Mouse (Mus musculus): ENCODE results near the gene Fgfr2.

Gene Fgfr2

DNA sequence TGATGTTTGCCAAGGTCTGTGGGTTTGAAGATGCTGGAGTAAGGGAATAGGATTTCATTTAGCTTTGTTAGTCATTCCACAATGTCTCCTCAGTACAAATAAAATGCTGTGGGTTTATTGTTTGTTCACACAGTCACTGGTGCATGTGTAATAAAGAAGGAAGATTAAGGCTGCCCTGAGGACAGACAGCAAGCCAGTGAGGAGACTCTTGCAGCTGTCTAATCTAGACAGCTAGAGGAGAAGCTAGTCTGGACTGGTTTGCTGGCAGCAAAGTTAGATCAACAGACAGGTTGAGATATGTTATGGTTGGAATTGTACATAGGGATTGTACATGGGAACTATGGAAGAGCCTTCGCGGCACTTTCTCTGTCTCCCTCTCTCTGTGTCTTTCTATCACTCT is 2115.9 kb downstream of the Fgfr2 start:
- no peak for DNase-seq (ENCODE audit: inconsistent age in 2 of 2, low spot score in 1 of 2)

DNA sequence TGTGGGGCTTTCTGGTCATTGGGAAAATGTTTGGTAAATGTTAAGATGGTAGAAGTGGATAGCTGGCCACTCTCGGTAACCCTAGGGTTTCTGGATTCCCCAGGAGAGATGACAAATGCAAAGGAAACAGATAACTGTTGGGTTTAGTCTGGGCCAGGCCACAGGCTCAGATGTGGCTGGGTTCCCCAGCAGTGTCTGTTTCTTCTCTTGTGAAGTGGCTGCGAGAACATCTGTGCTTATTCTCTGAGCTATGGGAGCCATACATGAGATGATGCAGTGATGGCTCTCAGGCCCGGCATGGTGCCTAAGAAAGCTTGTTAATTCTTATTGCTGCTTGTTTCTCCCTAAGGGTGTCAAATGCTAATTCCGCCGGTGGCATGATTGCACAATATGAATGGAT is 2119.1 kb downstream of the Fgfr2 start:
- no peak for DNase-seq (ENCODE audit: inconsistent age in 2 of 2, low spot score in 1 of 2)

- no peak for DNase-seq (ENCODE audit: inconsistent age in 2 of 2, low spot score in 1 of 2)
Measured at GRCm38 (mm10) chr7:131001976-131002726, 2121.0 kb downstream of the Fgfr2 start.

DNA sequence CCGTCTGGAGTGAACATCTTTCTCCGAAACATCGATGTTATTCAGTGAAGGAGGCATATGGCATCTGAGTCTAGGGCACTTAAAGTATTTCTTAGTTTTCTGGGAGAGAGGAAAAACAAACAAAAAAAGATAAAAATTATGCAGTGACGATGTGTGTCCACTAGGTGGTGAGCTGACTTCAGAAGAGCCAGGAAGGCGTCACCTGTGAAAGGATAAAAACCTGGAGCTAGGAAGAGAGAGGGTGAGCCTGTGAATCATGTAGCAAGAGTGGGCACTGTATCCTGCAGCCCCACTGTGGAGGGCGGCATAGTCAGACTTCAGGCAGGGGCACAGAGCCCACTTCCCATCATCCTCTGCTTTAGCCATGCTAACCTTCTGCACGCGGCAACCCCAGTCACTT is 2129.2 kb downstream of the Fgfr2 start:
- peak in 1 of 2 experiments; percentile 60 for DNase-seq (ENCODE audit: inconsistent age in 2 of 2, low spot score in 1 of 2)

- DNase-seq (ENCODE audit: inconsistent age in 2 of 2, low spot score in 1 of 2), result no peak
Measured at GRCm38 (mm10) chr7:130991174-130991789, 2131.9 kb downstream of the Fgfr2 start.

GRCm38 (mm10) chr7:130989371-130989770 is 2133.8 kb downstream of the Fgfr2 start:
- DNase-seq (ENCODE audit: inconsistent age in 2 of 2, low spot score in 1 of 2), result peak in 1 of 2 experiments; percentile 78

DNA sequence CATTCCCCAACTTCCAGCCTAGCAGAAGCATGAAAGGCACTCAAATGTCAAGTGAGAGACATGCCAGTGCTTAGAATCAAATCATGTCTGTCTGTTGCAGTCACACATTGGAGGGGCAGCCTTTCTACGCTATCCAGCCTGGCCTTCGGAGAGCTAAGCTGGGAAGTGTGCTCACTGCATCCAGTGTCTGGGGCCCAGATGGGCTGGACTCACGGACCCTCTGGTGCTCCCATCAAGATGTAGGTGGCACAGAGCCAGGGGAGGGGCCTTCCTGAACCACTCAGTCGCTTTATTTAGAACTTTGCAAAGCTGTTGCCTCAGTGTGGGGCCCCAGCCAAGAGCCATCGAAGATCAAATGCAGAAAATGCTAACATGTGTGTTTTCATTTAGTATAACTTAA is 2135.0 kb downstream of the Fgfr2 start:
- peak in 1 of 2 experiments; percentile 21 for DNase-seq (ENCODE audit: inconsistent age in 2 of 2, low spot score in 1 of 2)

GRCm38 (mm10) chr7:130985716-130986115 is 2137.4 kb downstream of the Fgfr2 start:
- DNase-seq (ENCODE audit: inconsistent age in 2 of 2, low spot score in 1 of 2), result peak; percentile 49 to 76

DNA sequence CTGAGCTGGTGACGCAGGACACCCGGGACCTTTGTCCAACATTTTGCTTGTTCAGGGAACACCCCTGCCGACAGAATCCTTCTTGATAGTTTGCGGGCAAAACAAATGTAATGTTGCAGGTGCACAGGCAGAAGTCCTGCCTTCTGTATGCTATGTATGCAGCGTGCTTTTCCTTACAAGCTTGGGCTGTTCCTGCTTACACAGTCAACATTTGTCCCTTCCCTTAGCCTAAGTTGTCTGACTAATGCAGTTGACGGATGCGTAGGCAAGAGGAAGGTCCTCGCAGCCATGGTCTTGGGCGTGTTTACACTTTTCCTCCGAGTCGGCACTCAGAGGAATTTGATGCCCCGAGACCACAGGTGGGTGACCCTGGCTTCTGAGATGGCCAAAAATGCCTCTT is 2138.0 kb downstream of the Fgfr2 start:
- DNase-seq (ENCODE audit: inconsistent age in 2 of 2, low spot score in 1 of 2), result peak in 1 of 2 experiments; percentile 35

DNA sequence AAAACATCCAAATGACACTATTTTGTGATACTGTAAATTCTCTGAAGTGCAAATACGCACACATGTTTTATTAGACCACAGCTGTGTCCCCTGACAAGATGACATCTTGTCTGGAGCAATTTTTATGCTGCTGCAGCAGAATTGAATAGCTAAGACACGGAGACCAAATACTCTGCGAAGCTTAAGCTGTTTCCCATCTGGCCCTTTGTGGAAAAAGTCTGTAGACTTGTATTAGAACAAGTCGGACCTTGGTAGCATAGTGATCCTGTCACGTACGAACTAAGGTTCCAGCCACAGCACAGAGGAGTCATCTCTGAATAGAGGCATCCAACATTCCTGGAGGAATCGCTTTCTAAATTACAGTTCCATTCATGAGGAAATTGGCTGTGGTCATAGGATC is 2138.9 kb downstream of the Fgfr2 start:
- DNase-seq (ENCODE audit: inconsistent age in 2 of 2, low spot score in 1 of 2), result no peak

GRCm38 (mm10) chr7:130982881-130983280 is 2140.3 kb downstream of the Fgfr2 start:
- DNase-seq (ENCODE audit: inconsistent age in 2 of 2, low spot score in 1 of 2), result no peak

- no peak for DNase-seq (ENCODE audit: inconsistent age in 2 of 2, low spot score in 1 of 2)
Measured at GRCm38 (mm10) chr7:130982371-130982770, 2140.8 kb downstream of the Fgfr2 start.

- peak; percentile 85 to 89 for DNase-seq (ENCODE audit: inconsistent age in 2 of 2, low spot score in 1 of 2)
Measured at GRCm38 (mm10) chr7:130980130-130980529, 2143.0 kb downstream of the Fgfr2 start.

- DNase-seq (ENCODE audit: inconsistent age in 2 of 2, low spot score in 1 of 2), result no peak
Measured at GRCm38 (mm10) chr7:130978545-130978944, 2144.6 kb downstream of the Fgfr2 start.

GRCm38 (mm10) chr7:130977794-130978521 is 2145.2 kb downstream of the Fgfr2 start:
- peak; percentile 93 to 97 for DNase-seq (ENCODE audit: inconsistent age in 2 of 2, low spot score in 1 of 2)

GRCm38 (mm10) chr7:130976305-130976935 is 2146.7 kb downstream of the Fgfr2 start:
- DNase-seq (ENCODE audit: inconsistent age in 2 of 2, low spot score in 1 of 2), result peak; percentile 81 to 83

DNA sequence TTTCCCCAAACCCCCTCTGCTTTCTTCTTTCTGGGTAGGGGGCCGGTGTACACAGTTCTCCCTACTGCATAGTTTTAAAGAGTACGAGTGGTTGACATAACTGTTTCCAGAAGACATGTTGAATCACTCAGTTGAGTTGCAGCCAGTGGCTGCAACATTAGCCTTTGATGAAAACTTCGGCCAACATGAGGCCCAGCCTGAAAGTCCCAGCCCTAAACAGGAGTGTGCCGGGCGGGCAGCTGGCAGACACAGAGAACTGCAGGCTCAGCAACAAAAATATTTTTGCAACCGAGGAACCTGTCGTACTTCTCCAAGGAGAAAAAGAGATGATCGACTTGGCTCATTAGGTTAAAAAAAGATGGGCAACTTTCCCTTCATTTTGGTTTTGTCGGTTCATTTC is 2150.4 kb downstream of the Fgfr2 start:
- no peak for DNase-seq (ENCODE audit: inconsistent age in 2 of 2, low spot score in 1 of 2)

GRCm38 (mm10) chr7:130969507-130969906 is 2153.6 kb downstream of the Fgfr2 start:
- DNase-seq (ENCODE audit: inconsistent age in 2 of 2, low spot score in 1 of 2), result no peak

GRCm38 (mm10) chr7:130969076-130969475 is 2154.1 kb downstream of the Fgfr2 start:
- DNase-seq (ENCODE audit: inconsistent age in 2 of 2, low spot score in 1 of 2), result no peak

- DNase-seq (ENCODE audit: inconsistent age in 2 of 2, low spot score in 1 of 2), result peak; percentile 75 to 87
Measured at GRCm38 (mm10) chr7:130968537-130968936, 2154.6 kb downstream of the Fgfr2 start.

GRCm38 (mm10) chr7:130967901-130968300 is 2155.2 kb downstream of the Fgfr2 start:
- no peak for DNase-seq (ENCODE audit: inconsistent age in 2 of 2, low spot score in 1 of 2)
